Mouse (Mus musculus): ENCODE measurements around the gene Crisp3.
"Not testable (repeated sequence)": the region's sequence is repeated elsewhere in the genome, so short reads cannot be mapped to it uniquely, and the experiment has no call there.

Crisp3 gene

DNA sequence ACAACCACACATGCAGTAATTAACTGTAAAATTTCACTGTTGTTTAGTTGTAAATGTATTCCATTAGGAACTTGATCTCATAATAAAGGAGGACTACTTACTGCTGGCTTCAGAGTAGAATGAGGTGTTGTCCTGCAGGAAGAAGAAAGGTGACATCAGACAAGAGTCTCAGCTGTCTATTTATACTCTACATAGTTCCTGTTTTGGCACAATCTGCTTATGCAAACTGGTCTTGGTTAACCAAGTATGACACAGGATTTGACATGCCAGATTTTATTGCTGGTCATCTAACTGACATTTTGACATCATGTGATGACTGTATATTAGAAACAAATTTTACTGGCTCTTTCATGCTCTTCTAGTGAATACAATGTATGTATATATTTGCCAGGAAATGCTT is at the start of gene Crisp3:
TSS of gene Crisp3 (minus strand) at position 154 of the 400 bp plus-strand sequence.
- no peak for DNase-seq (ENCODE audit: low spot score)

DNA sequence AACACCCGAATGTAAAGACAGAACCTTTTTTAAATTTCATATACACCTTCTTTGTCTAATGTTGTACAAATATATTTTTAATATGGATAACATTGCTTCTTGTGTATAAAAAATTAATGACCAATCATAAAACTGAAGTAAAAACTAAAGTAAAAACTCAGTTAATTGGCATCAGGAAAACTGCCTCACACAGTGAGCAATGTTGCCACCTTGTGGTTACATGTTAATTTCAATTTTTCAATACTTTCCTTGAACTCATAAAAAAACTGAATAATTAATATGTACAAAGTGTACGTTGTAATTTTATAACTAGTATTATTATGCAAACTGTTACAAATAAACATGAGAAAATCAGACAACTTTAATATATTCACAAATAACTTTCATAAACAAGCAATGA is 43.3 kb upstream of the Crisp3 start:
- no peak for DNase-seq (ENCODE audit: low spot score)

DNA sequence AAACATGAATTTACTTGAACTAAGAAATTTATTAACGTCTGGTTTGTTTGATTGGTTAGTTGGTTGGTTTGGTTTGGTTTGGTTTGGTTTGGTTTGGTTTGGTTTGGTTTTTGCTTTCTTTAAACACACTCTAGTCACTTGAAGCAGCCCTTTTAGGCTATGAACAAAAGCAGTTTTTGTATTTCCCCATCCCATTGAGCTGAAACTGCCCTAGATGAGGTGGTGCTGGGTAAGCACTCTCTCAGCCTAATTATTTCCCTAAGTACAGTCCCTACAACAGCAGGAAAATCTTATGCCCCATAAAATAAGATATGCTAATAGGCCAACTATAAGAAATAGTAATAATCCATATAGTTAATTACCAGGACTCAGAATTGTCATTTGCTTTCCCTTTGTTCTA is 33.4 kb upstream of the Crisp3 start:
- no peak for DNase-seq (ENCODE audit: low spot score)

DNA sequence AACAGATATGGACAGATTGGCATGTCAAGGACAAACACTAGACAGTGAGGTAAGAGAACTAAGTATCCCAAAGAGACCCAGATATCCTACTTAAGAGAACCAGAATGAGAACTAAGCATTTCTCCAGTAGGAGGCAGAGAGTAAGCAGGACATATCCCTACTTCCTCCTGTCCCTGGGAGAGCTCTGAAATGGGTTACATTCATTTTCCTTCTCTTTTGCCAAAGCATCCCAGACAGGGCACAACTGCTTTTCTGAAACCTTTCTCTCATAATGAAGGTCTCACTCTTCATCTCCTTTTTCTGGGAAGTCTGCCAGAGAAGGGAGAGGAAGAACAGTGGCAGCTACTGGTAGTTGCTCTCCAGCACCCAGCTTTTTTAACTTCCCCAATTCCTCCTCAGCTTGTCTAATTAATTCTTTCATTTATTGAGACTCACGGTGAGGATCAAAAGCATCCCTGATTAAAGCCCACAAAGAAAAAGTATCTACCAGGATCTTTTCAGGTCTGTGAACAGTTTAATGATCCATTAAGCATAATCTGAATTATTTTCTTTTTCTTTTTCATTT is 32.9 kb upstream of the Crisp3 start:
- DNase-seq (ENCODE audit: low spot score), result no peak

GRCm38 (mm10) chr17:40252487-40252886 is 10.4 kb upstream of the Crisp3 start:
- no peak for DNase-seq (ENCODE audit: low spot score)

DNA sequence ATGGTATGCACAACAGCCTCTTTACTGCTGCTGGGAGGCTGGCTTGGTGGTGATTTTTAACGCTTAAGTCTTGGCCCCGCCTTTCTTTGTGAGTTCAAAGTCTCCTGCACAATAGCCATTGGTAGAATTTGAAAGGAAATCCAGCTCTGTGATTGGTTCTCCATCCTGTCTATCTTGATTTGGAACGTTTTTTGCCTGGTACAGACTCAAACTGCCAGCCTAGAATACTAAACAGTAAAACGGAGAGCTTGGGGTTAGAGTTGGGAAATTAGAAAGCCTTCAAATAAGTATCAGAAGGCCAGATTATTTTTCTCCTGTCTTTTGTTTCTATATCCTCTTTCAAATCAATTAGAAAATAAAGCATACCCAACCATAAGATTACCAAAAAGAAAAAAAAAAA is 33.5 kb downstream of the Crisp3 start, which contains the start of gene Pgk2:
TSS of gene Pgk2 (minus strand) at position 101 of the 400 bp plus-strand sequence.
- DNase-seq (ENCODE audit: low spot score), result no peak

GRCm38 (mm10) chr17:40201803-40202202 is 40.3 kb downstream of the Crisp3 start:
- DNase-seq (ENCODE audit: low spot score), result not testable (repeated sequence)

- DNase-seq (ENCODE audit: low spot score), result not testable (repeated sequence)
Measured at GRCm38 (mm10) chr17:40190192-40190591, 51.9 kb downstream of the Crisp3 start.

Data from yolk sac, embryonic 10.5 days (tissue).